Mouse (Mus musculus): ENCODE results near the gene Dnajc5. TPM values are rescaled to one million over a fixed set of nuclear protein-coding genes. Genes with fewer than 3 reads are reported as not detected.

The Dnajc5 gene
- polyA plus RNA-seq, 2 experiments, result 72.5 to 75.7 TPM

GRCm38 (mm10) chr2:181600828-181601750, 80.8 kb downstream of the Dnajc5 start:
- Histone ChIP-seq H3K4me1 (ENCODE audit: control insufficient read depth, insufficient read depth, low read length) (peaks cover 17% of the 10 kb centered on the region), H3K4me2 (replicated peaks; ENCODE audit: low read depth, low read length, severe bottlenecking) (peak overlapping the region; percentile 79), H3K36me3 (ENCODE audit: control insufficient read depth, insufficient read depth, low read length) (no peaks in the 10 kb centered on the region), H3K4me3 (replicated peaks; ENCODE audit: low read length) (peak overlapping the region; percentile 93), H3K9ac (ENCODE audit: low read depth, low read length, severe bottlenecking) (peak overlapping the region; percentile 85), H3K27me3 (ENCODE audit: control insufficient read depth, insufficient read depth, low read length) (peaks cover 10% of the 10 kb centered on the region; the same call in 1 of the 2 replicates), H3K27ac (replicated peaks; ENCODE audit: low read depth, low read length) (peak overlapping the region; percentile 71), H3K9me3 (ENCODE audit: control insufficient read depth, low read length) (no peaks in the 10 kb centered on the region)
- 0 out of 2 replicates have a peak, but pooled peaks have one; percentile 48 for TF ChIP-seq POLR2A (IDR thresholded peaks at IDR 0.05; ENCODE audit: borderline replicate concordance, extremely low read depth, insufficient read depth, insufficient read length)
- ATAC-seq (ENCODE audit: low FRiP score, low read depth), result peak; percentile 95
- DNase-seq (ENCODE audit: low spot score), result peak; percentile 98
- WGBS, result under 1% methylated on average over 57 of the region's 57 CpGs

GRCm38 (mm10) chr2:181601751-181602145, 81.5 kb downstream of the Dnajc5 start:
- DNase-seq (ENCODE audit: low spot score) (no peak), ATAC-seq (ENCODE audit: low FRiP score, low read depth) (no peak)
- no peaks in the 10 kb centered on the region for H3K36me3 ChIP-seq (ENCODE audit: control insufficient read depth, insufficient read depth, low read length)
- H3K4me3 ChIP-seq (replicated peaks; ENCODE audit: low read length), result peak overlapping the region; percentile 93
- WGBS, result 30% methylated on average over 10 of the region's 10 CpGs
- H3K9ac ChIP-seq (ENCODE audit: low read depth, low read length, severe bottlenecking), result peak overlapping the region; percentile 85
- 0 out of 2 replicates have a peak overlapping the region, but pooled peaks have one; percentile 40 for H3K27ac ChIP-seq (replicated peaks; ENCODE audit: low read depth, low read length)
- TF ChIP-seq POLR2A (IDR thresholded peaks at IDR 0.05; ENCODE audit: borderline replicate concordance, extremely low read depth, insufficient read depth, insufficient read length), result no peak
- peak overlapping the region; percentile 79 for H3K4me2 ChIP-seq (replicated peaks; ENCODE audit: low read depth, low read length, severe bottlenecking)
- H3K27me3 ChIP-seq (ENCODE audit: control insufficient read depth, insufficient read depth, low read length), result peaks cover 10% of the 10 kb centered on the region; the same call in 1 of the 2 replicates
- H3K4me1 ChIP-seq (ENCODE audit: control insufficient read depth, insufficient read depth, low read length), result peaks cover 17% of the 10 kb centered on the region
- no peaks in the 10 kb centered on the region for H3K9me3 ChIP-seq (ENCODE audit: control insufficient read depth, low read length)

- Histone ChIP-seq H3K4me1 (ENCODE audit: control insufficient read depth, insufficient read depth, low read length) (peaks cover 17% of the 10 kb centered on the region), H3K27ac (replicated peaks; ENCODE audit: low read depth, low read length) (no peak overlapping the region), H3K27me3 (ENCODE audit: control insufficient read depth, insufficient read depth, low read length) (peaks cover 10% of the 10 kb centered on the region; the same call in 1 of the 2 replicates), H3K36me3 (ENCODE audit: control insufficient read depth, insufficient read depth, low read length) (no peaks in the 10 kb centered on the region), H3K9me3 (ENCODE audit: control insufficient read depth, low read length) (no peaks in the 10 kb centered on the region), H3K4me2 (replicated peaks; ENCODE audit: low read depth, low read length, severe bottlenecking) (peak overlapping the region; percentile 79; the same call in 1 of the 2 replicates), H3K4me3 (replicated peaks; ENCODE audit: low read length) (peak overlapping the region; percentile 93), H3K9ac (ENCODE audit: low read depth, low read length, severe bottlenecking) (no peak overlapping the region; the same call in 1 of the 2 replicates)
- WGBS, result 77% methylated on average over 4 of the region's 4 CpGs
- TF ChIP-seq POLR2A (IDR thresholded peaks at IDR 0.05; ENCODE audit: borderline replicate concordance, extremely low read depth, insufficient read depth, insufficient read length), result no peak
- no peak for ATAC-seq (ENCODE audit: low FRiP score, low read depth)
- DNase-seq (ENCODE audit: low spot score), result no peak
Observed at GRCm38 (mm10) chr2:181602367-181602766, 82.1 kb downstream of the Dnajc5 start.

Small RNA genes lying within 50 kb of the gene (microRNA-seq; reads per million reads assigned to microRNA genes)
- not detected for gene Mir7006

Other genes starting within 250 kb of the Dnajc5 start
- 28.6 and 38.4 TPM in 2 replicates for gene Gmeb2, start 232.4 kb upstream of the Dnajc5 start, polyA plus RNA-seq (2012; rRNA removed)
- gene Gmeb2, start 232.4 kb upstream of the Dnajc5 start, polyA plus RNA-seq (2014; fragmentation: Nextera tagmentation; extraction: Ambion mirVana), result 17.0 and 19.1 TPM in 2 replicates
- 0.68 and 2.8 TPM in 2 replicates for gene Stmn3, start 206.0 kb upstream of the Dnajc5 start, polyA plus RNA-seq (2012; rRNA removed)
- gene Stmn3, start 206.0 kb upstream of the Dnajc5 start, polyA plus RNA-seq (2014; fragmentation: Nextera tagmentation; extraction: Ambion mirVana), result 0.28 and 0.29 TPM in 2 replicates
- 110 and 130 TPM in 2 replicates for gene Rtel1, start 200.7 kb upstream of the Dnajc5 start, polyA plus RNA-seq (2012; rRNA removed)
- gene Rtel1, start 200.7 kb upstream of the Dnajc5 start, polyA plus RNA-seq (2014; fragmentation: Nextera tagmentation; extraction: Ambion mirVana), result 49.0 and 53.3 TPM in 2 replicates
- 57.4 and 67.9 TPM in 2 replicates for gene Zgpat, start 155.6 kb upstream of the Dnajc5 start, polyA plus RNA-seq (2012; rRNA removed)
- 37.3 and 47.6 TPM in 2 replicates for gene Zgpat, start 155.6 kb upstream of the Dnajc5 start, polyA plus RNA-seq (2014; fragmentation: Nextera tagmentation; extraction: Ambion mirVana)
- 81.0 and 89.9 TPM in 2 replicates for gene Arfrp1, start 155.1 kb upstream of the Dnajc5 start, polyA plus RNA-seq (2012; rRNA removed)
- gene Arfrp1, start 155.1 kb upstream of the Dnajc5 start, polyA plus RNA-seq (2014; fragmentation: Nextera tagmentation; extraction: Ambion mirVana), result 50.0 and 54.7 TPM in 2 replicates
- 63.3 and 84.7 TPM in 2 replicates for gene Lime1, start 140.4 kb upstream of the Dnajc5 start, polyA plus RNA-seq (2012; rRNA removed)
- gene Lime1, start 140.4 kb upstream of the Dnajc5 start, polyA plus RNA-seq (2014; fragmentation: Nextera tagmentation; extraction: Ambion mirVana), result 21.3 and 26.8 TPM in 2 replicates
- 3.8 and 4.4 TPM in 2 replicates for gene Zbtb46, start 61.1 kb upstream of the Dnajc5 start, polyA plus RNA-seq (2012; rRNA removed)
- gene Zbtb46, start 61.1 kb upstream of the Dnajc5 start, polyA plus RNA-seq (2014; fragmentation: Nextera tagmentation; extraction: Ambion mirVana), result 4.3 and 4.4 TPM in 2 replicates
- gene Abhd16b, start 27.3 kb upstream of the Dnajc5 start, polyA plus RNA-seq (2012; rRNA removed), result not detected in 2 replicates
- gene Abhd16b, start 27.3 kb upstream of the Dnajc5 start, polyA plus RNA-seq (2014; fragmentation: Nextera tagmentation; extraction: Ambion mirVana), result not detected in 2 replicates
- gene Tpd52l2, start 23.3 kb upstream of the Dnajc5 start, polyA plus RNA-seq (2012; rRNA removed), result 108 and 123 TPM in 2 replicates
- 172 and 177 TPM in 2 replicates for gene Tpd52l2, start 23.3 kb upstream of the Dnajc5 start, polyA plus RNA-seq (2014; fragmentation: Nextera tagmentation; extraction: Ambion mirVana)
- 130 and 165 TPM in 2 replicates for gene Uckl1, start 64.4 kb downstream of the Dnajc5 start, polyA plus RNA-seq (2012; rRNA removed)
- 41.2 and 46.3 TPM in 2 replicates for gene Uckl1, start 64.4 kb downstream of the Dnajc5 start, polyA plus RNA-seq (2014; fragmentation: Nextera tagmentation; extraction: Ambion mirVana)
- 29.7 and 41.6 TPM in 2 replicates for gene Prpf6, start 71.4 kb downstream of the Dnajc5 start, polyA plus RNA-seq (2012; rRNA removed)
- 57.9 and 64.2 TPM in 2 replicates for gene Prpf6, start 71.4 kb downstream of the Dnajc5 start, polyA plus RNA-seq (2014; fragmentation: Nextera tagmentation; extraction: Ambion mirVana)
- 102 and 117 TPM in 2 replicates for gene Zfp512b, start 72.3 kb downstream of the Dnajc5 start, polyA plus RNA-seq (2012; rRNA removed)
- gene Zfp512b, start 72.3 kb downstream of the Dnajc5 start, polyA plus RNA-seq (2014; fragmentation: Nextera tagmentation; extraction: Ambion mirVana), result 58.8 and 59.5 TPM in 2 replicates
- gene Samd10, start 78.7 kb downstream of the Dnajc5 start, polyA plus RNA-seq (2012; rRNA removed), result 9.2 and 10.3 TPM in 2 replicates
- gene Samd10, start 78.7 kb downstream of the Dnajc5 start, polyA plus RNA-seq (2014; fragmentation: Nextera tagmentation; extraction: Ambion mirVana), result 10.2 TPM in 2 replicates
- gene Gm29797, start 136.5 kb downstream of the Dnajc5 start, polyA plus RNA-seq (2012; rRNA removed), result 0.23 and 0.63 TPM in 2 replicates
- 0.37 and 0.52 TPM in 2 replicates for gene Gm29797, start 136.5 kb downstream of the Dnajc5 start, polyA plus RNA-seq (2014; fragmentation: Nextera tagmentation; extraction: Ambion mirVana)
- 49.8 and 66.4 TPM in 2 replicates for gene Sox18, start 151.2 kb downstream of the Dnajc5 start, polyA plus RNA-seq (2012; rRNA removed)
- gene Sox18, start 151.2 kb downstream of the Dnajc5 start, polyA plus RNA-seq (2014; fragmentation: Nextera tagmentation; extraction: Ambion mirVana), result 36.2 and 37.8 TPM in 2 replicates
- 53.8 and 57.1 TPM in 2 replicates for gene Tcea2, start 159.8 kb downstream of the Dnajc5 start, polyA plus RNA-seq (2012; rRNA removed)
- gene Tcea2, start 159.8 kb downstream of the Dnajc5 start, polyA plus RNA-seq (2014; fragmentation: Nextera tagmentation; extraction: Ambion mirVana), result 27.1 and 32.9 TPM in 2 replicates
- gene Rgs19, start 173.5 kb downstream of the Dnajc5 start, polyA plus RNA-seq (2012; rRNA removed), result 124 and 151 TPM in 2 replicates
- 92.8 and 99.6 TPM in 2 replicates for gene Rgs19, start 173.5 kb downstream of the Dnajc5 start, polyA plus RNA-seq (2014; fragmentation: Nextera tagmentation; extraction: Ambion mirVana)
- gene Lkaaear1, start 178.0 kb downstream of the Dnajc5 start, polyA plus RNA-seq (2012; rRNA removed), result not detected in 2 replicates
- gene Lkaaear1, start 178.0 kb downstream of the Dnajc5 start, polyA plus RNA-seq (2014; fragmentation: Nextera tagmentation; extraction: Ambion mirVana), result not detected in 2 replicates
- gene Oprl1, start 194.5 kb downstream of the Dnajc5 start, polyA plus RNA-seq (2012; rRNA removed), result 1.0 and 1.4 TPM in 2 replicates
- 0.30 and 0.84 TPM in 2 replicates for gene Oprl1, start 194.5 kb downstream of the Dnajc5 start, polyA plus RNA-seq (2014; fragmentation: Nextera tagmentation; extraction: Ambion mirVana)
- gene Myt1, start 242.8 kb downstream of the Dnajc5 start, polyA plus RNA-seq (2012; rRNA removed), result 0.41 and 0.85 TPM in 2 replicates
- gene Myt1, start 242.8 kb downstream of the Dnajc5 start, polyA plus RNA-seq (2014; fragmentation: Nextera tagmentation; extraction: Ambion mirVana), result not detected in 2 replicates